Mouse (Mus musculus) megakaryocyte progenitor cell, adult 5-6 weeks (primary cell): ENCODE results near the gene Rab3b. TPM values are rescaled to one million over a fixed set of nuclear protein-coding genes. Genes with fewer than 3 reads are reported as not detected.
A peak's percentile ranks its signal among the peaks of the same experiment; 100 is the strongest.

ENCODE experiments used
- ATAC-seq: replicated peaks from 2 replicates; pipeline ENCODE4 v1.8.0; 2016; ENCODE audit warnings: mild to moderate bottlenecking, moderate TSS enrichment, inconsistent platforms; ENCODE audit not compliant: poor library complexity
- total RNA-seq, 2 experiments: library from RNA; stranded (forward) in 1 of 2; stranded (reverse) in 1 of 2; fragments of 157-497, 149-512 nt in 1 of 2; fragments of 200-1000 nt in 1 of 2; gene quantifications; 2 replicates each; pipeline versions ENCODE4 v1.2.3 to v1.2.4; 2015 to 2017

The Rab3b gene
- total RNA-seq, 2 experiments from 2014 or later, result 0.30 TPM; not detected in 1

- ATAC-seq, result no peak
These were observed 64.3 kb downstream of the Rab3b start for GRCm38 (mm10) chr4:108942986-108943720.

DNA sequence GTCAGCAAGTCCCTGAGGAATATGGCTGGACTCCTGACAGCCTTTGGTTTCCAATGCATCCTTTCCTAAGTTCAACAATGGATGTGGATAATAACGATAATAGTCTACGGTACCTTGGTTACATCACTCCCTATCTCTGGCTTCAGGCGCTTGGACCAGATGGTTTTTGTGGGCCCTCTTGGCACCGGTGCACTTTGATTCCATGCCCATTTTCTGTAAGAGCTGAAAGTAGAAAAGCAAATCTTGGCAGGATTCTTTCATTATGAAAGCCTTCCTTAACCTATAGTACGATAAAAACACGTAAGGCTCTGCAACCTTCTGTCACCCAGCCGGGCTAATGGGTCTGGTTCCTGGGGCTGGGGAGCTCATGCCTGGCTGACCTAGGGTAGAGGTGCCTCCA, 70.3 kb downstream of the Rab3b start:
- no peak for ATAC-seq

- no peak for ATAC-seq
These were observed 71.3 kb downstream of the Rab3b start for GRCm38 (mm10) chr4:108950201-108950600.

DNA sequence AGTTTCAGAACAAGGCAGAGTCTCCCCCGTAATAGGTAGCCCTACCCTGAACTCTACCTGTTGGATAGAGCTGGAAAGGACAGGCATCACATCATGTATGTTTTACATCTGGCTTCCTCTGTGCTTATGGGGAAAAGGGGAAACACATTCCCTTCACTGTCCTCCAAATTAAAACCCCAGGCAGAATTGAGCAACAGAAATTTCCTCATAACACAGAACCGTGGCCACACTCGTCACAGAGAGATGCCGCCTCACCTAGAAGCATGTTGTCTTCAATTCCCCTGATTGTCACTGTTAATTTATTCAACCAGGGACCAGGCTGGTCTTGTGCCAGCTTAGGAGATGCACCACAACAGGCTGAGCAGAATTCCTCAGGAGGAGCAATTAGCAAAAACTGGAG, 72.8 kb downstream of the Rab3b start:
- ATAC-seq, result peak; percentile 77

GRCm38 (mm10) chr4:108959696-108960095, 80.8 kb downstream of the Rab3b start:
- ATAC-seq, result no peak

DNA sequence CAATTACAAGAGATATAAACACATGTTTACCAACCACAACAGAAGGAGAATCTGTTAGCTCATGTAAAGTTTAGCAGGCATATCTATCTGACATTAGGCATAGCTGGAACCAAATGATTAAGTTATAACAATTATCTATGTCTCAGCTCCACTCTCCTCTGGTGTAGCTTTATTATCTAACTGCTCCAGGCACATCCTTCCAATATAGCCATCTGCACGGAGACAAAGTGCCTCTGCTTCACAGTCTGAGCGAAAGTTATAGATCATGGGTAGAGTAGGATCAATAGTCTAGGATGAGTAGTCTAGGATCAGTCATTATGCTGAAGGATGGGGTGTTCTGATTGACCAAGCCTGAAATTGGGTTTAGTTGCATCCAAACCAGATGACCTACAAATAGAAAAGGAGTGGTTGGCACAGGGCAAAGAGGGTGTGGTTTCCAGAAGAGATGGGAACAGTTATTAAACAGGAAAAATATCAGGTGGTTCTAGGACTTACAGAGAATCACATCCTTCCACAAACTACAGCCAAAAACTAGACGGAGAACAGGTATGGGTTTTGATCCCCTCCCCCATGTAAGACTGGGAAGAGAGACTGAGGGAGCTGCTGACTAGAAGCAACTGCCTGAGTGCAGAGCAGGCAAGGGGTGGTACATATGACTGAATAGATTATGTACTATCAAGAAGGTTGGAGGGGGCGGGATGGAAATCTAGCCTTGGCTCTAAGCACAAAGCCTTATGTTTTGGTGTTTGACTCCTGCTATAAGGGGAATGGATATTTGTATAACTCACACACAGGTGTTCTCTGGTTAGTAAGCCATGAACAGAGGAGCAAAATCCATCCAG, 82.0 kb downstream of the Rab3b start:
- ATAC-seq, result peak; percentile 98

- no peak for ATAC-seq
These were observed 84.2 kb downstream of the Rab3b start for GRCm38 (mm10) chr4:108963017-108963416.

DNA sequence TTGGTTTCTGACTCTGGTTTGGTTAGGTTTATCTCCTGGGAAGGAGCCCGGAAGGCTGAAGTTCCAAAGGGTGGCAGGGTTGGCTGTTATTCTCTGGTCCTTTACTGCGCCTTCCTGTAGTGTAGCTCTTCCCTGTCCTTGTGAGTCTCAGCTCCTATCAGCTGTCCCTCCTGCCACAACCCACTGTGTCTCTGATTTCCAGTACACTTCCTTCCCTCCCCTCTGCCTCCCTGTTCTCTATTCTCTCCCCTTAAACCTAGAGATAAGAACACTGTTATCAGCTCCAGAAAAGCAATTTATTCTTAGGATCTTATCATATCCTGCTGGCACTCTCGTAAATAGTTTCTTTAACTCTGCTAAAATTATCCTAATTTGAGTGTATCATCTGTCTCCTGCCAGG, 90.7 kb downstream of the Rab3b start:
- ATAC-seq, result no peak

GRCm38 (mm10) chr4:108971054-108971453, 92.2 kb downstream of the Rab3b start:
- no peak for ATAC-seq

DNA sequence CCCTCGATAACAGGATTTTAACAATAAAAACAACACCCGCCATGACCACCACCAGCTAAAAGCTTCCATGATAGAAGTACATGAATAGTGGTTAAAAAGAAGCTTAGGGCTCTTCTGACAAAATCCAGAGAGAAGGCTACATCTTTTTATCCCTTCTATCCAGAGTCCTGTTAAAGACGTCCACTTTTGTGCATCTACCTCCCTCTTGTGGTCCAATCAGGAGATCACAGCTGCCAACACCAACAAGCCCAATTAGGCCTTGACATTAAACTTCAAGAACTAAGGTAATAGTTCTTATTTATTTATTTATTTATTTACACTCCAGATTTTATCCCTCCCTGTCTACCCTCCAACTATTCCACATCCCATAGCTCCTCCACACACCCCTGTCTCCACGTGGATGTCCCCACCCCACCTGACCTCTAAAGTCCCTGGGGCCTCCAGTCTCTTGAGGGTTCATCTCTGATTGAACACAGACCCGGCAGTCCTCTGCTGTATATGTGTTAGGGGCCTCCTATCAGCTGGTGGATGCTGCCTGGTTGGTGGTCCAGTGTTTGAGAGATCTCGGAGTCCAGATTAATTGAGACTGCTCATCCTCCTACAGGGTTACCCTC, 97.7 kb downstream of the Rab3b start:
- ATAC-seq, result peak; percentile 87

DNA sequence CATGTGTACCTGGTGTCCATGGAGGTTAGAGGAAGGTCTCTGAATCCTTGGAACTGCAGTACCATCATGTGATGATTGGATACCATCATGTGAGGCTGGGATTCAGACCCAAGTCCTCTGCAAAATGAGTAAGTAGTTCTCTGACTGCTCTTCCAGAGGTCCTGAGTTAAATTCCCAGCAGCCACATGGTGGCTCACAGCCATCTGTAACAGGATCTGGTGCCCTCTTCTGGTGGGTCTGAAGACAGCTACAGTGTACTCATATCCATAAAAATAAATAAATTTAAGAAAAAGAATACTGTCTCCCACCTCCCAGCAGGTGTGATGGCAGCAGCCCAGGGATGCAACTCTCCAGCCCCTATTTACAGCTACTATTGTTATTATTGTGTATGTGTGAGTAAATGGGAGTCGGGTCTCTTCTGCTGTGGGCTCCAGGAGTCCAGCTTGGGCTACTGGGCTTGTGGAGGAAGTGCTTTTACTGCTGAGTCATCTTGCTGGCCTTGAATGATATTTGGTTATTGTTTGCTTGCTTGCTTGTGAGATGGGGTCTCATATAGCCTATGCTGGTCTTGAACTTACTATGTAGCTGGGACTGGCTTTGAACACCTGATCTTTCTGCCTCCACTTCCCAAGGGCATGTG, 108.1 kb downstream of the Rab3b start:
- peak; percentile 39 for ATAC-seq

- ATAC-seq, result no peak
These were observed 108.6 kb downstream of the Rab3b start for GRCm38 (mm10) chr4:108987473-108987842.

DNA sequence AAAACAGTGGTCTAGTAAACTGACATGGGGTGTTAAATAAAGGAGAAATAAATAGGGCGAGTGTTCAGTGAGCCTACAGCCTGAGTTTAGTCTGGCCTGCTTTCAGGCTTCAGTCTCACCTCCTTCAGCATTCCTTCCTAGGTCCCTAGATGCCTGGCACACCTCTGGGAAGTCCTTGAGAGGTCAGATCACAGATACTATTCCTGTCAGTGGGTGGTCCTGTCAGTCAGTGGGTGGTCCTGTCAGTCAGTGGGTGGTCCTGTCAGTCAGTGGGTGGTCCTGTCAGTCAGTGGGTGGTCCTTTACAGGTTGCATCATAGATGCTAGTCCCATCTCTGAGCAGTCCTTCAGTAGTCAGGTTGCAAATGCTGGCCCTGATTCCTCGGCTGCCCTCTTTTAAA, 110.6 kb downstream of the Rab3b start:
- ATAC-seq, result no peak

DNA sequence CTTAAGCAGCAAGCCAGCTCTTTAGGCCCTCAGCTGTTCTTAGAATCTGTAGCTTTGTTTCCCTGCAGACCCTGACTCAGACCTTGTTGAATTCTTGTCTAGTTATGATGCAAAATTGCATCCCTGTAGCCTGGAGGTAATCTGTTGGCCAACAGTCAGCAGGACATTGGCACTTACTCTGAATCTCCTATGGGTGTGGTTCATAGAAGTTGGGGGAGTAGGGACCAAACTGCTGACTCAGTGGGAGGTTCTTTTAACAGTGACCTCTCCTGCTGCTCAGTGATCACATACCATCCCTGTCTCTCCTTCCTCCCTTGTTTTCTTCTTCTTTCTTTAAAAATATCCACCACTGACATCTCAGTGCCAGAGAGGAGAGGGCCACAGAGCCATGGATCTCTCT, 111.2 kb downstream of the Rab3b start:
- ATAC-seq, result peak; percentile 60

DNA sequence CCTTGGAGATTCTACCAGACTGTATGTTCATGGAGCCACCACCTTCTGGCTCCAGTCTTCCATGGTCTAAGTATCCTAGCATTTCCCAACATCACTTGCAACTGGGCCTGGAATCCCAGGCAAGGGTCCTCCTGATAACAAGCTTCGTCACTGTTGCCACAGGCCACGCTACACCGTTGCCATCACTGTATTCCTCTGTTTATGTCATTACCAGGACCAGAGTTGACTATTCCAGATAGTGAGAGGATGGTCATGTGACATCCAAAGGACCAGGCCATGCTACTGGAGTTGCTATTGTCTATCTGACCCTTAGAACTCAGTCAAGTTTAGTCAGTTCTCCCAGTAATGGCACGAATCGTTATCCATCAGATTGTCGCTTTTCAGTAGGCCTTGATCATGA, 111.7 kb downstream of the Rab3b start:
- no peak for ATAC-seq

DNA sequence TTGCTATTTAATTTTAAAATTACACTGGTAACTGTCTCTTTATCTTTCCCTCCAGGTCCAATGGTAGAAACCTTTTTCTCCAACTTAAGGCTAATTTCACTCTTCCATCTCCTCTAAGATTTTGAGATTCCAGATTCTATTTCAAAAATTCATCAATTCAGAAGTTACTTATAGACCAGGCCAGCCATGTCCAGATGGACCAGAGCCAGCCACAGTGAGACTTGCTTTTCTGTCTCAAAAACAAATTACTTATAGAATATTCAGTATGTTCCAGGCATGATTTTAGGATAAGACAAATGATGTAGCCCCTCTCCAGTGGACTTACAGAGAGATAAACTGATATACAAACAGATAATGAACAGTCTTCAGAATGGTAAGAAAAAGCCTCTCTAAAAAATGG, 112.9 kb downstream of the Rab3b start:
- ATAC-seq, result no peak

Other genes with a start within 250 kb of the Rab3b start
- gene 3110021N24Rik, start 159.4 kb upstream of the Rab3b start, total RNA-seq (2015), result not detected in 2 replicates
- gene 3110021N24Rik, start 159.4 kb upstream of the Rab3b start, total RNA-seq (2017), result not detected in 2 replicates
- gene Zfyve9, start 98.3 kb upstream of the Rab3b start, total RNA-seq (2015), result 0.15 and 0.90 TPM in 2 replicates
- gene Zfyve9, start 98.3 kb upstream of the Rab3b start, total RNA-seq (2017), result 0.33 and 0.41 TPM in 2 replicates
- 92.8 and 111 TPM in 2 replicates for gene Btf3l4, start 45.4 kb upstream of the Rab3b start, total RNA-seq (2015)
- 68.1 and 77.3 TPM in 2 replicates for gene Btf3l4, start 45.4 kb upstream of the Rab3b start, total RNA-seq (2017)
- 74.7 and 75.3 TPM in 2 replicates for gene Txndc12, start 44.5 kb upstream of the Rab3b start, total RNA-seq (2015)
- 87.4 and 88.7 TPM in 2 replicates for gene Txndc12, start 44.5 kb upstream of the Rab3b start, total RNA-seq (2017)
- gene Kti12, start 31.3 kb upstream of the Rab3b start, total RNA-seq (2015), result 43.7 and 55.5 TPM in 2 replicates
- gene Kti12, start 31.3 kb upstream of the Rab3b start, total RNA-seq (2017), result 28.8 and 29.2 TPM in 2 replicates
- gene A730015C16Rik, start 30.4 kb upstream of the Rab3b start, total RNA-seq (2015), result 0.22 and 0.46 TPM in 2 replicates
- gene A730015C16Rik, start 30.4 kb upstream of the Rab3b start, total RNA-seq (2017), result 0.37 and 0.71 TPM in 2 replicates
- gene Nrd1, start 121.6 kb downstream of the Rab3b start, total RNA-seq (2015), result 122 and 166 TPM in 2 replicates
- gene Nrd1, start 121.6 kb downstream of the Rab3b start, total RNA-seq (2017), result 98.6 and 103 TPM in 2 replicates